Mouse (Mus musculus) heart, embryonic 10.5 days (tissue): ENCODE data around the gene Gnptg. TPM values are rescaled to one million over a fixed set of nuclear protein-coding genes. Genes with fewer than 3 reads are reported as not detected.
A peak's percentile ranks its signal among the peaks of the same experiment; 100 is the strongest.

Experiments used
- DNase-seq: peaks from one replicate; pipeline ENCODE4 v3.0.0-alpha.2; 2017; ENCODE audit warnings: low spot score
- H3K27ac ChIP-seq: fragments of 300-500 bp; sonication (generic); 2 replicates; pipeline ENCODE4 v1.5.1; 2016; ENCODE audit warnings: mild to moderate bottlenecking
- H3K27me3 ChIP-seq: fragments of 300-500 bp; sonication (generic); 2 replicates; pipeline ENCODE4 v1.6.1; 2016; ENCODE audit warnings: mild to moderate bottlenecking; ENCODE audit not compliant: poor library complexity, insufficient read depth, severe bottlenecking
- H3K36me3 ChIP-seq: fragments of 300-500 bp; sonication (generic); 2 replicates; pipeline ENCODE4 v1.6.1; 2016; ENCODE audit warnings: mild to moderate bottlenecking, moderate library complexity
- H3K4me1 ChIP-seq: fragments of 300-500 bp; sonication (generic); 2 replicates; pipeline ENCODE4 v1.6.1; 2016; ENCODE audit warnings: mild to moderate bottlenecking
- H3K4me3 ChIP-seq: fragments of 300-500 bp; sonication (generic); 2 replicates; pipeline ENCODE4 v1.5.1; 2016; ENCODE audit warnings: mild to moderate bottlenecking, moderate library complexity
- H3K9me3 ChIP-seq: fragments of 300-500 bp; sonication (generic); 2 replicates; pipeline ENCODE4 v1.6.1; 2016; ENCODE audit warnings: mild to moderate bottlenecking, moderate library complexity
- WGBS: fragments of 180-500 bp; shearing (Covaris S2); methylation state at CpG from one replicate; pipeline ENCODE4 v1.1.7; 2016; 5-methylcytosine and 5-hydroxymethylcytosine counted together
- polyA plus RNA-seq: library from polyadenylated mRNA; unstranded; fragments of >200 nt; fragmentation: Nextera tagmentation; extraction: Ambion mirVana; gene quantifications from 2 replicates; pipeline ENCODE4 v1.2.1, GENCODE M21; 2016

The Gnptg gene
- polyA plus RNA-seq = 31.2 and 36.7 TPM in 2 replicates

DNA sequence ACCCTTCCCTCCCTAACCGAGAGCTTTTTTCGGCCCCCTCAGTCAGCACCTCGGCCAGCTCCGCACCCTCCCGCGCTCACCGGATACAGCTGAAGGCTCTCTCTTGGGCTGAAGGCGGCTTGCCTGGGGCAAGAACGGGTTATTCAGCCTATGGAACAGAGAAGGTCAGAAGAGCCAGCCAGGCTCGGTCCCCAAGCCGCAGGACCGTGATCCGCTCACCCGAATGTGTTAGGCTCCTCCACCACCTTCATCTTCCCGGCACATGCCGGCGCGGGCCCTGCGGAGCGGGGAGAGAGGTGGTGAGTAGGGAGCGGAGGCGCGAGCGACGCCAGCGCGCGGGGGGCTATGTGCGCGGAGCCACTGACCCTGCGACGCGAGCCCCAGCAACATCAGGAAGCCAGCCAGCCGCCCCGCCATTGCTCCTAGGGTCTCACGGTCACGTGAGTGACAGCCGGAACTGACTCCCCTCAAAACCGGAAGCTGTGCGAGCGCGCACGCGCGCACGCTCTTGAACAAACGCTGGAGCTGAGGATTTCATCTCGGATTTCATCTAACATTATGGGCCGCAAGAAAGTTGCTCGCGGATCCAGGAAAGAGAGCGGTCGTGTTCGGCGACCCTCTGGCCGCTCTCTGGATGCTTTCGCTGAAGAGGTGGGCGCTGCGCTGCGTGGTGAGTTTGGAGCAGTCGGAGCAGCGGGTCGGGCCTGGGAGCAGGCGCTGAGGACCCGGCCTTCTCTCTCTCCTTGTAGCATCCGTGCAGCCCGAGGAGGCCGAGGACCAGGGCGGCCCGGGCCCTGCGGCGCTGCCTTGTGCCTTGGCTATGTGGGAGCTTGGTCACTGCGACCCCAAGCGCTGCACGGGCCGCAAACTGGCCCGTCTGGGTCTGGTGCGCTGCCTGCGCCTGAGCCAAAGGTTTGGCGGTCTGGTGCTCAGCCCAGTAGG is at the start of gene Gnptg, which contains the start of gene Tsr3:
Gnptg (minus strand) TSS at position 430 of the 942 bp plus-strand sequence.
Tsr3 (plus strand) TSS at position 476 of the 942 bp plus-strand sequence.
- peak; percentile 95 for DNase-seq
- peaks cover 60% of the 10 kb centered on the region for H3K36me3 ChIP-seq

GRCm38 (mm10) chr17:25288842-25289241 is 48.9 kb upstream of the Gnptg start:
- DNase-seq = no peak
- Histone ChIP-seq H3K36me3 (no peaks in the 10 kb centered on the region), H3K9me3 (no peaks in the 10 kb centered on the region)

More for the DNA sequence above, at the start of gene Gnptg, which contains the start of gene Tsr3:
- H3K4me3 ChIP-seq = peak within 1 kb of the TSS; percentile 99
- no peaks in the 10 kb centered on the region for H3K27me3 ChIP-seq
- peaks cover 29% of the 10 kb centered on the region for H3K4me1 ChIP-seq
- peak within 1 kb of the TSS; percentile 93 for H3K27ac ChIP-seq
- H3K9me3 ChIP-seq = no peaks in the 10 kb centered on the region
- under 1% methylated on average over 80 of the region's 80 CpGs for WGBS

DNA sequence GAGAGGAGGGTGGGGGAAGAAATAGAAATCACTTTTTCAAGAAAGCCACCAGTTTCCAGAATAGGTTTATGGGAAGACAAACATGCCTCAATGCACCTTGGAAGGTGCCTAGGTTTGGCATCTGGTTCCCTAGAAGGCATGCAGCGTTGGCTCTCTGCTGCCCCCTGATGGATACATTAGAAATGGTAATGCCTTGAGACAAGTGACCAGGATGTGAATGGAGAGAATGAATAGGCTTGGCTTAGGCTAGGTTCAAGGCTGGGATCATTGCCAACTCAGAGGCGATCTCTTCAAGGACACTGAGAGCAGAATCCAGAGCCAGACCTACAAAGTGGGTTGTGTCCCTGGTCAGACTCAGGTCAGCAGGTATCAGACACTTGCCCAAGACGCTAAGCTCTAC is 45.1 kb upstream of the Gnptg start:
- H3K27me3 ChIP-seq = no peaks in the 10 kb centered on the region
- no peaks in the 10 kb centered on the region for H3K36me3 ChIP-seq
- WGBS = 29% methylated on average over 3 of the region's 3 CpGs
- H3K9me3 ChIP-seq = no peaks in the 10 kb centered on the region
- no peak overlapping the region for H3K4me3 ChIP-seq
- no peak for DNase-seq
- no peak overlapping the region for H3K27ac ChIP-seq
- no peaks in the 10 kb centered on the region for H3K4me1 ChIP-seq

More at GRCm38 (mm10) chr17:25288842-25289241, 48.9 kb upstream of the Gnptg start:
- no peak overlapping the region for H3K4me3 ChIP-seq
- 0 out of 2 replicates have a peak, but pooled peaks cover 6% of the 10 kb centered on the region for H3K27me3 ChIP-seq
- 27% methylated on average over 4 of the region's 4 CpGs for WGBS
- peaks cover 5% of the 10 kb centered on the region; the same call in 1 of the 2 replicates for H3K4me1 ChIP-seq
- H3K27ac ChIP-seq = no peak overlapping the region

DNA sequence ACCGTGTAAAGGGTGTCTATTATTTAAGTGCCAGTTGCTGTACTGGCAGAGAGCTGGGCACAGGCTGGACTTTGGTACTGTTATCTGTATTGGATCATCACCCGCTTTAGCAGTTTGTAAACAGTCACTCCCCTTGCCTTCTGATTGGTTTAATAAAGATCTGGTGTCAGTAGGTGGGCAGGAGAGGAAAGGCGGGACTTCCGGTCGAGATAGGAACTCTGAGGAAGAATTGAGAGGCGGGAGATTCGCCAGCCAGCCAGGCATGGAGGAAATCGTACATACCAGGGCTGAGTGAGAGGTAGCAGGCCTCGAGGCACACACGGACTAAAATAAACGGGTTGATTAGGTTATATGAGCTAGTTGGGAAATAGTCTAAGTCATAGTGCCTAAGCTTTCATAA is 42.2 kb upstream of the Gnptg start:
- Histone ChIP-seq H3K9me3 (no peaks in the 10 kb centered on the region), H3K4me1 (no peaks in the 10 kb centered on the region), H3K27ac (no peak overlapping the region), H3K4me3 (peak overlapping the region; percentile 18; the same call in 1 of the 2 replicates), H3K27me3 (no peaks in the 10 kb centered on the region), H3K36me3 (no peaks in the 10 kb centered on the region)
- WGBS = 32% methylated on average over 11 of the region's 11 CpGs
- peak; percentile 82 for DNase-seq

DNA sequence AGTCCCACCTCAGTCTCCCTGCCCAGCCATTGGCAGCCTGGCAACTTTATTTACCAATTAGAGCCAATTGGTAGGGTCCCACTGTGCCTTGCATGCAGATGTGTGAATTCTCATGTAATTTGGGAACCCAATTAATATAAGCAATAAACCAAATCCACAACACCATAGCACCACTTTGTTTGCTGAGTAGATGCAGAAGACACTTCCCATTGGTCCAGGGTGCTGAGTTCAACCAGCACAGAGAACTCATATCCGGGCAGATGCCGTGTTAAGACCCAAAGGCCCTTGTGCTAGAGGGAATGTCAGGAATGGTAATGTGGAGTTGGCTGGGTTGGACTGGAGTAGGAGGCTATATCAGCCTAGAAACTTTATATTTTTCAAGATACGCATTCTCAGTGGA is 35.9 kb upstream of the Gnptg start:
- H3K4me1 ChIP-seq = peaks cover 22% of the 10 kb centered on the region
- 88% methylated on average over 3 of the region's 3 CpGs for WGBS

DNA sequence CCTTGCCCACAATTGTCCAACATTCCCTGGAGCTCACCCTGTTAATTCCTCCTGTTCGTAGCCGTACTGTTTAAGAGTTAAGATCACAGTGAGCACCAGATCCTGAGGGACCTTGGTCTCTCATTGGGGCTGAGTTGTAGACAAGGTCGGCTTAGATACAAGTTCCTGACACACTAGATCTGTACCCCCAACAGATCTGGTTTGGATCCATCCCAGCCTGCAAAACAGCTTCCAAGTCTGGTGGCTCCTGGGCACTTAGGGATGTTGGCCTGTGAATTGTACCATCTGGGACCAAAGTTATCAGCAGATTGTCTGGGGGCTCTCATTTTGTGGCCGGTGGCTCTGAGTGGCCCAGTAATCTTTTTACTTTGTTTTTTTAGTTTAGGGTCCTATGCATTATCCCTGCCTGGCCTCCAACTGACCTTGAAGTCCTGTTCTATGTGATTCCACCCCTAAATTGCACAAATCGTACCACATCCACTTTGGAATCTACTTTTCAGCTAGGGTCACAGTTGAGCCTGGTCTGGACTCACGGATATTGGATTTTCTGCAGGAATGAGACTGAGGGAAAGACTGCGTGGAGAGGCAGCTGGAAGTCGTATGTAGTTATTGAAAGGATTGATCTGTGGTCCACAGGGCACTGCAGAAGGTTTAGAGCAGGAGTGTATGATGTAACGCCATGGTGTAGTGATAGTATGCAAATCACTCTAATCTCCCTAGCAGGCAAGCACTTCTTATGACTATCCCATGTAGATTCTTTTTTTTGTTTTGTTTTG is 34.8 kb upstream of the Gnptg start, which contains the start of gene Ube2i:
Ube2i (minus strand) TSS at position 52 of the 776 bp plus-strand sequence.
- 83% methylated on average over 9 of the region's 9 CpGs for WGBS
- H3K9me3 ChIP-seq = no peaks in the 10 kb centered on the region
- H3K4me3 ChIP-seq = peak within 1 kb of the TSS; percentile 98
- H3K27me3 ChIP-seq = no peaks in the 10 kb centered on the region
- H3K4me1 ChIP-seq = peaks cover 28% of the 10 kb centered on the region
- DNase-seq = no peak
- peaks cover 6% of the 10 kb centered on the region; the same call in 1 of the 2 replicates for H3K36me3 ChIP-seq
- H3K27ac ChIP-seq = peak within 1 kb of the TSS; percentile 100

More for the DNA sequence above, 35.9 kb upstream of the Gnptg start:
- H3K36me3 ChIP-seq = peaks cover 2% of the 10 kb centered on the region; the same call in 1 of the 2 replicates
- H3K9me3 ChIP-seq = no peaks in the 10 kb centered on the region
- H3K4me3 ChIP-seq = no peak overlapping the region
- H3K27me3 ChIP-seq = no peaks in the 10 kb centered on the region
- H3K27ac ChIP-seq = no peak overlapping the region
- no peak for DNase-seq

GRCm38 (mm10) chr17:25273706-25274501 is 34.0 kb upstream of the Gnptg start:
- peak overlapping the region; percentile 98 for H3K4me3 ChIP-seq
- peaks cover 15% of the 10 kb centered on the region for H3K36me3 ChIP-seq
- H3K9me3 ChIP-seq = no peaks in the 10 kb centered on the region
- peak; percentile 96 for DNase-seq
- under 1% methylated on average over 40 of the region's 45 CpGs for WGBS
- peaks cover 31% of the 10 kb centered on the region for H3K4me1 ChIP-seq
- peak overlapping the region; percentile 100 for H3K27ac ChIP-seq
- no peaks in the 10 kb centered on the region for H3K27me3 ChIP-seq

GRCm38 (mm10) chr17:25272951-25273705 is 33.2 kb upstream of the Gnptg start:
- Histone ChIP-seq H3K9me3 (no peaks in the 10 kb centered on the region), H3K4me3 (peak overlapping the region; percentile 98), H3K4me1 (peaks cover 31% of the 10 kb centered on the region), H3K27me3 (no peaks in the 10 kb centered on the region), H3K36me3 (peaks cover 22% of the 10 kb centered on the region), H3K27ac (peak overlapping the region; percentile 100)
- DNase-seq = peak; percentile 94
- WGBS = 0% methylated on average over 90 of the region's 92 CpGs

GRCm38 (mm10) chr17:25272326-25272725 is 32.4 kb upstream of the Gnptg start:
- DNase-seq = no peak
- Histone ChIP-seq H3K27ac (peak overlapping the region; percentile 100), H3K9me3 (no peaks in the 10 kb centered on the region), H3K4me3 (peak overlapping the region; percentile 98), H3K27me3 (no peaks in the 10 kb centered on the region), H3K4me1 (peaks cover 31% of the 10 kb centered on the region), H3K36me3 (peaks cover 30% of the 10 kb centered on the region)
- WGBS = under 1% methylated on average over 10 of the region's 10 CpGs

GRCm38 (mm10) chr17:25270795-25271335 is 30.9 kb upstream of the Gnptg start:
- DNase-seq = no peak
- Histone ChIP-seq H3K4me1 (peaks cover 31% of the 10 kb centered on the region), H3K27ac (no peak overlapping the region), H3K4me3 (peak overlapping the region; percentile 98), H3K9me3 (no peaks in the 10 kb centered on the region), H3K36me3 (peaks cover 45% of the 10 kb centered on the region), H3K27me3 (no peaks in the 10 kb centered on the region)
- WGBS = 72% methylated on average over 2 of the region's 2 CpGs

DNA sequence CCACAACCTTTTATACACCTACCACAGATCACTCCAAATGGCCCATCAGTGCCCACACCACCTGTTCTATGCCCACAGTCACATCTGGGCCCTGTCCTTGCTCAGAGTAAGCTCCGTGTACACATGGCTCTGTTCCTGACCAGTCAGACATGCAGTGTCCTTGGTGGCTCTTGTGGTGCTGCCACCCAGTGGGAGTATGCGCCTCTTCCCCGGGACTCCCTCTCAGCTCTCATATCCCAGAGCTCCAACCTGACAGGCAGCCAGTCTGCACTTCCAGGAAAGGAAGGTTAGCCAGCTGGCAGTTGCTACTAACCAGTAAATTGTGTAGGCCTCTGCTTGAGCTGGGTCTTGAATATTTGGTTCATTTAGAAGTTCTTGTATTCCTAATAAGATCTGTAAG is 24.5 kb upstream of the Gnptg start:
- Histone ChIP-seq H3K36me3 (peaks cover 84% of the 10 kb centered on the region), H3K4me3 (no peak overlapping the region), H3K9me3 (no peaks in the 10 kb centered on the region), H3K27ac (no peak overlapping the region), H3K27me3 (no peaks in the 10 kb centered on the region), H3K4me1 (peaks cover under 1% of the 10 kb centered on the region; the same call in 1 of the 2 replicates)
- no peak for DNase-seq
- 68% methylated on average over 3 of the region's 3 CpGs for WGBS
